Mouse (Mus musculus) left cerebral cortex, adult 18-20 months (tissue): ENCODE data around the gene Asb6. TPM values are rescaled to one million over a fixed set of nuclear protein-coding genes. Genes with fewer than 3 reads are reported as not detected.

Source experiments
- total RNA-seq, 2 experiments: library from RNA; stranded (reverse); gene quantifications; 2 replicates each; pipeline ENCODE4 v1.2.3; 2021

Asb6 gene
- total RNA-seq, 2 experiments from 2014 or later, result 41.0 to 43.1 TPM

Other genes starting within 250 kb of the Asb6 start
- 1 to 10 TPM; 3.1 to 4.0 TPM for gene Cstad, start 235.3 kb downstream of the Asb6 start, total RNA-seq
- 1 to 10 TPM; 8.2 to 8.4 TPM for gene 1700001O22Rik, start 26.7 kb downstream of the Asb6 start, total RNA-seq
- 10 to 100 TPM; 32.9 to 34.1 TPM for gene Ntmt1, start 22.5 kb downstream of the Asb6 start, total RNA-seq
- gene Prrx2, start 4.6 kb upstream of the Asb6 start, total RNA-seq, result 1 to 10 TPM; 2.1 to 2.8 TPM
- 1 to 10 TPM; 7.1 to 9.8 TPM for gene Ptges, start 99.5 kb upstream of the Asb6 start, total RNA-seq
- gene Tor1b, start 122.6 kb upstream of the Asb6 start, total RNA-seq, result 10 to 100 TPM; 27.4 to 30.2 TPM
- gene Tor1a, start 137.6 kb upstream of the Asb6 start, total RNA-seq, result 10 to 100 TPM; 37.3 to 40.0 TPM
- 10 to 100 TPM; 68.6 to 71.2 TPM for gene BC005624, start 151.9 kb upstream of the Asb6 start, total RNA-seq
- 10 to 100 TPM; 69.2 to 81.8 TPM for gene Usp20, start 151.9 kb upstream of the Asb6 start, total RNA-seq